Mouse (Mus musculus): Measurements from ENCODE around the gene Olfr130. TPM values are rescaled to one million over a fixed set of nuclear protein-coding genes. Genes with fewer than 3 reads are reported as not detected.

The Olfr130 gene
- not detected for total RNA-seq (2021)

DNA sequence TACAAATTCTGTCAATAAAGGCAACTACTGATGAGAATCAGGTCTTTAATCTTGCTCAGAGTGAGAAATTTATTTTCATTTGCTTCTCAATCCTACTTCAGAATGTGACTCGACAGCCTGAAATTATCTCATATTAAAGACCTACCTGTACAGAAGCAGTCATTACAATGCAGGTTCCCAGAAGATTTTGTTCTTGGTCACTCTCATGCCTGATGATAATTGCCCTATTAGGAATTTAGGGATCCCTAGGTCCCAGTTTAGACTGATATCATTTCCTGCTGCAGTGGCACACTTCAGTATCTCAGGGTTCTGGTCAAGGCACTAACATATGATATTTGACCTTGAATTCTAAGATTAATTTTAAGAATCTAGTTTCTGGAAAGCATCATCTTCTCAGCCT is at the start of gene Olfr130:
Gene Olfr130 (plus strand): TSS at position 301 of the 400 bp plus-strand sequence.
- intact Hi-C loops (cut with DNase I), result no loop called here
- no peak for DNase-seq

DNA sequence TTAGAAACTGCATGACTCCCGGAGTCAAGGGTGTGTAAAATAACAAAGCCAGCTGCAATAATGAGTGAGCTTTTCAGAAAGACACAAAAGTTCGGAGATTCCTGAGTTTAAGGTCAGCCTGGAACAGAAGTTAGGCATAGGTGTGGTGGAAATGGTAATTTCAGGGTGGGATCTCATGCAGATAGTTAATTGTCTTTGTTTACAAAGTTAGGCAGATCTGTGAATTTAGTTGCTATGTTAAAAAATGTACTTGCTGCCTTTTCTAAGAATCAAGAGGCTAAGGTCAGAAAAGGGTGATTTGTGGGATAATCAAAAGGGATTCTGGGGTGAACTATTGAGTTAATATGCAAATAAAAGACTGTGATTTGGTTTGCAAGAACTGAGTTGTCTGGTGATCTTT is 47.4 kb upstream of the Olfr130 start:
- no peak for DNase-seq
- intact Hi-C loops (cut with DNase I), result no loop called here

- DNase-seq, result no peak
- intact Hi-C loops (cut with DNase I), result no loop called here
These were observed 37.4 kb upstream of the Olfr130 start for GRCm38 (mm10) chr17:38026297-38026696.

DNA sequence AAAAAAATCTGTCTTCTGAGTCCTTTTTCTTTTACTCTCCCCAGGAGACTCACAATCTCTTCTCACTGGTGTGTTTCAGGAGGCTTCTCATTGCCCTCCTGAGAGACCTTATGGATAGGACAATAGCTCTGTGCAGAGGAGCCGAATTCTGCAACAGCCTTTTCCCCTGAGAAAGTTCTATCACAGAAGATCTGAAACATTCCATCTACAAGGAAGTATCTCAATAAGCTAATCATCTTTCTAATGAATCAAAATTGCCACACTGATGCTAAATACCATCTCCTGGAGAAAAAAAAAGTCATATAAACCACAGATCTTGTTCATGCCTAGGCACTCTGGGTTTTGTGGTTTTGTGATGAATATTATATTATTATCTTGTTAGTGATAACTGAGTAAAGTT is 3.7 kb upstream of the Olfr130 start, which contains the start of gene Olfr129:
Gene Olfr129 (minus strand): TSS at position 101 of the 400 bp plus-strand sequence.
- no peak for DNase-seq
- intact Hi-C loops (cut with DNase I), result no loop called here

DNA sequence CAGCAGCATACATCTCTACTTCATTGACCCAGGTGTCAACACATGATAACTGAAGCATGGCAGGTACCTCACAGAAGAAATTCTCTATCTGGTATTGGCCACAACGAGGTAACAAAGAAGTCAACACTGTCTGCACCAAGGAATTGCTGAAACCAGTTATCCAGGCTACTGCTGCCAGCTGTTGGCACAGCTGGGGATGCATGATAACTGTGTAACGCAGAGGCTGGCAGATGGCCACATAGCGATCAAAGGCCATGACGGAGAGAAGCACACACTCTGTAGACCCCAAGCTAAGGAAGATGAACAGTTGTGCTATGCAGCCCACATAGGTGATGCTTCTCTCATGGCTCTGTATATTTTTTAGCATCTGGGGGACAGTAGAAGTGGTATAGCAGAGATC is 18.6 kb downstream of the Olfr130 start:
- no peak for DNase-seq
- intact Hi-C loops (cut with DNase I), result no loop called here

GRCm38 (mm10) chr17:38088593-38088992 is 24.9 kb downstream of the Olfr130 start, which contains the start of gene Olfr131:
TSS of gene Olfr131 (minus strand) at chr17:38088693.
- no peak for DNase-seq
- intact Hi-C loops (cut with DNase I), result no loop called here

Other genes starting within 250 kb of the Olfr130 start
- not detected for gene Olfr125, start 231.0 kb upstream of the Olfr130 start, total RNA-seq (2021)
- not detected for gene Olfr126, start 216.4 kb upstream of the Olfr130 start, total RNA-seq (2021)
- gene Olfr127, start 163.5 kb upstream of the Olfr130 start, total RNA-seq (2021), result not detected
- not detected for gene Olfr128, start 143.4 kb upstream of the Olfr130 start, total RNA-seq (2021)
- gene Olfr761, start 110.8 kb upstream of the Olfr130 start, total RNA-seq (2021), result not detected
- not detected for gene Olfr129, start 3.8 kb upstream of the Olfr130 start, total RNA-seq (2021)
- gene Olfr131, start 24.8 kb downstream of the Olfr130 start, total RNA-seq (2021), result not detected
- not detected for gene Olfr132, start 70.6 kb downstream of the Olfr130 start, total RNA-seq (2021)
- not detected for gene Olfr133, start 81.4 kb downstream of the Olfr130 start, total RNA-seq (2021)
- not detected for gene Olfr134, start 107.5 kb downstream of the Olfr130 start, total RNA-seq (2021)
- not detected for gene Olfr135, start 140.4 kb downstream of the Olfr130 start, total RNA-seq (2021)
- gene Olfr138, start 197.1 kb downstream of the Olfr130 start, total RNA-seq (2021), result not detected
- gene Olfr137, start 243.6 kb downstream of the Olfr130 start, total RNA-seq (2021), result not detected